Mouse (Mus musculus) forebrain, embryonic 15.5 days (tissue): ENCODE measurements around the gene Rcor1. TPM values are rescaled to one million over a fixed set of nuclear protein-coding genes. Genes with fewer than 3 reads are reported as not detected.

Source experiments
- ATAC-seq: fragments of 200-750 bp; cut with Nextera tagmentation; replicated peaks from 2 replicates; pipeline ENCODE4 v1.8.0; 2017; ENCODE audit warnings: mild to moderate bottlenecking, moderate TSS enrichment, moderate library complexity
- H3K27ac ChIP-seq: fragments of 300-500 bp; sonication (generic); replicated peaks from 2 replicates; pipeline ENCODE4 v1.5.1; 2015; ENCODE audit warnings: mild to moderate bottlenecking, inconsistent platforms
- H3K27me3 ChIP-seq: fragments of 300-500 bp; sonication (generic); 2 replicates; pipeline ENCODE4 v1.6.1; 2015; ENCODE audit warnings: inconsistent platforms
- H3K36me3 ChIP-seq: fragments of 300-500 bp; sonication (generic); 2 replicates; pipeline ENCODE4 v1.6.1; 2015; ENCODE audit warnings: mild to moderate bottlenecking, inconsistent platforms
- H3K4me1 ChIP-seq: fragments of 300-500 bp; sonication (generic); 2 replicates; pipeline ENCODE4 v1.6.1; 2015; ENCODE audit warnings: inconsistent platforms
- H3K4me2 ChIP-seq: fragments of 300-500 bp; sonication (generic); replicated peaks from 2 replicates; pipeline ENCODE4 v1.6.1; 2015; ENCODE audit warnings: mild to moderate bottlenecking, inconsistent platforms
- H3K4me3 ChIP-seq: fragments of 300-500 bp; sonication (generic); 2 replicates; pipeline ENCODE4 v1.5.1; 2015; ENCODE audit warnings: mild to moderate bottlenecking, inconsistent platforms
- H3K9ac ChIP-seq: fragments of 300-500 bp; sonication (generic); replicated peaks from 2 replicates; pipeline ENCODE4 v1.6.1; 2015; ENCODE audit warnings: mild to moderate bottlenecking, inconsistent platforms
- H3K9me3 ChIP-seq: fragments of 300-500 bp; sonication (generic); 2 replicates; pipeline ENCODE4 v1.6.1; 2016; ENCODE audit warnings: inconsistent platforms
- WGBS: fragments of 180-500 bp; shearing (Covaris S2); methylation state at CpG from one replicate; pipeline ENCODE4 v1.1.7; 2015; ENCODE audit warnings: mixed read lengths; 5-methylcytosine and 5-hydroxymethylcytosine counted together
- polyA plus RNA-seq: library from polyadenylated mRNA; unstranded; fragments of >200 nt; fragmentation: Nextera tagmentation; extraction: Ambion mirVana; gene quantifications from 2 replicates; pipeline ENCODE4 v1.2.1, GENCODE M21; 2015

Rcor1 gene
- 8.1 and 8.4 TPM in 2 replicates for polyA plus RNA-seq

DNA sequence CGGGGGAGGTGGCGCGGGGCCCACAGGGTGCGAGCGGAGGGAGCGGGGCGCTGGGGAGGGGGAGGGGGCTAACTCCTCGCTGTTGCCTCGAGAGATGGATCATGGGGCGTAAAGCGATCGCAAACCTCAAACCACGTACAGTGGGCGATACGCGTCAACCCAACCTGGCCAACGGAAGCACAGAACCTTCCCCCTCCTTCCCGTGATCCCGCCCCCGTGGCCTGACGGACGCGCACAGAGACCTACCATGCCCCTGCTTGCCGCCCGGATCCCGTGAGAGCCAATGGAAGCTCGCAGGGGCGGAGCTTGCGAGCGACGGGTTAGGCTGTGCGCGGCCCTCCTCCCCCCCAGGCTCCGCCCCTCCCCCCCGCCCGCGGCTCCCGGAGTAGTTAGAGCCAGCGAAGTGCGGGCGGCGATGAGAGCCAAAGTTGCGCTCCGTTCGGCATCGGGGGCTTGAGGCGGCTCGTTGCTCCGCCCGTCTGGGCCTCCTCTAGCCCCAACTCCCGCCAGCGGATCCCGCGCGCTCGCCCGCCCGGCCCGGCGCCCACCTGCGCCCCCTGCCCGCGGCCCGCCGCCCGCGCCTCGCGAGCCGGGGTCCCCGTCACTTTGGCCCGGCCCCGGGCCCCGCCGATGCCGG, at the start of gene Rcor1:
TSS of gene Rcor1 (plus strand) at position 376 of the 637 bp plus-strand sequence.
- Histone ChIP-seq H3K4me3 (peak within 1 kb of the TSS; percentile 80), H3K4me1 (peaks cover 20% of the 10 kb centered on the region), H3K27me3 (no peaks in the 10 kb centered on the region), H3K9ac (peak within 1 kb of the TSS; percentile 85), H3K9me3 (no peaks in the 10 kb centered on the region), H3K4me2 (peak within 1 kb of the TSS; percentile 83), H3K36me3 (no peaks in the 10 kb centered on the region), H3K27ac (peak within 1 kb of the TSS; percentile 99)
- peak; percentile 98 for ATAC-seq
- WGBS, result under 1% methylated on average over 74 of the region's 76 CpGs

DNA sequence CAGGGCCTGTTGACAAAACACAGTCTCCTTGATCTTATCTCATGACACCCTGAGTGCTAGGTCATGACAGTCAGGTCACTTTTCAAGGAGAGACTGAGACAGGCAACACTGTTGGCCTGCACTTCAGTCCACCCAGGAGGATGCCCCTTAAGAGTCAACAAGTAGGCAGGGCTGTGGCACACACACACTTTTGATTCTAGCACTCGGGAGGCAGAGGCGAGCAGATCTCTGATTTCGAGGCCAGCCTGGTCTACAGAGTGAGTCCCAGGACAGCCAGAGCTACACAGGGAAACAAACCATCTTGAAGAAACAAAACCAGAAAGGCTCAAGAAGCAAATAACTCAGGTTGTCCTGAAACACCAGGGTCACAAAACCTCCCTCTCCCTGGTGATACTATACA, 49.7 kb upstream of the Rcor1 start:
- H3K4me1 ChIP-seq, result peaks cover 13% of the 10 kb centered on the region
- H3K4me2 ChIP-seq, result no peak overlapping the region
- no peaks in the 10 kb centered on the region for H3K9me3 ChIP-seq
- no peaks in the 10 kb centered on the region for H3K27me3 ChIP-seq
- H3K4me3 ChIP-seq, result no peak overlapping the region
- 90% methylated on average over 3 of the region's 3 CpGs for WGBS
- ATAC-seq, result no peak
- H3K36me3 ChIP-seq, result no peaks in the 10 kb centered on the region
- H3K27ac ChIP-seq, result no peak overlapping the region
- H3K9ac ChIP-seq, result no peak overlapping the region

DNA sequence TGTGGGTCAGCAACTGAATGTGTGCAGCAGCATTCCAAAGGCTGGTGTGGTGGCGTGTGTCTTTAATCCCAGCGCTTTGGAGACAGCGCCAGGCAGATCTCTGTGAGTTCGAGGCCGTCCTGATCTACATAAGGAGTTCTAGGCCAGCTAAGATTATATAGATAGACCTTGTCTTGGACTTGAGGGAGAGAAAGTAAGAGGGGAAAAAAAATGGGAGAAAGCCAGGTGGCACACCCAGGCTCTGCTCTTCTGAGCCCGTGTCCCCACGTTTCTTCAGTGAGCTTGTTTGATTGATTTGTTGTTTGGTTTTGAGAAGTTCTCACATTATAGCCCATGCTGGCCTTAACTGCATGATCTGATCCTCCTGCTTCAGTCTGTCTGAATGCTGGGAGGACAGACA, 48.7 kb upstream of the Rcor1 start:
- H3K9ac ChIP-seq, result no peak overlapping the region
- H3K4me3 ChIP-seq, result no peak overlapping the region
- ATAC-seq, result no peak
- H3K9me3 ChIP-seq, result no peaks in the 10 kb centered on the region
- no peaks in the 10 kb centered on the region for H3K27me3 ChIP-seq
- no peaks in the 10 kb centered on the region for H3K36me3 ChIP-seq
- H3K4me2 ChIP-seq, result no peak overlapping the region
- 94% methylated on average over 7 of the region's 7 CpGs for WGBS
- H3K4me1 ChIP-seq, result peaks cover 13% of the 10 kb centered on the region
- H3K27ac ChIP-seq, result no peak overlapping the region

DNA sequence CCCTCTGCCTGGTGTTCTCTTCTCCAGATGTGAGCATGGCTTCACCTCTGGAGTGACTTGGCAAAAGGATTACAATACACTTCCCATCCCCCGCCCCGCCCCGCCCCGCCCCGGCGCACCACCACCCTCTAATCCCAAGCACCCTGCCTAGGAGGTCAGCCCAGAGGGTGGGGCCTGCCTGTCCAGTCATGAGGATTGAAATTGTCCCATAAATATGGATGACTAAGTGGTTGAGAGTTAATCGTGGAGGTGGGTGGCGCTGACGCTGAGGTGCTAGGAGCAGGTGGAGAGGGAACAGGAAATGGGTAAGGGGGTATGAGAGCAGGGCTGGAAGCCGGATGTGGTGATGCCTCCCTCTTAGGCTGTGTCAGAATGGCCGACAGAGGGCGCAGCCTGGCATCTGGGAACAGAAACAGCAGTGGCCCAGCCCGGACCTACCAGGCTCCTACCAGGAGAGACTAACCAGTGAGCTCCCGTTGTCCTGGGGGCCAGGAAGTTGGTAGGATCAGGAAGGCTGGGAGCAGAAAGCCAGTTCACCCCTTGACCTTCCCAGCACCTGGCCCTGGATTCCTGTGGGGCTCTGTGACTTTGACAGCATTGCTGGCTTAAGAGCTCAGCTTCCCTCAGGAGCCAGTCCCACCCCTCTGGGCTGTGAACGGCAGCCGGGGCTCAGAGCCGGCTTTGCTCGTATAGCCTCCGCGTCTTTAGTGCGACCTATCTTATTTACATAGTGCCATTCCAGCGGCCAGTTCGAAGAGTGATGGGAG, 47.6 kb upstream of the Rcor1 start:
- Histone ChIP-seq H3K27me3 (no peaks in the 10 kb centered on the region), H3K4me1 (peaks cover 13% of the 10 kb centered on the region), H3K36me3 (no peaks in the 10 kb centered on the region), H3K27ac (peak overlapping the region; percentile 56; the same call in 1 of the 2 replicates), H3K9ac (peak overlapping the region; percentile 55), H3K4me2 (peak overlapping the region; percentile 64), H3K4me3 (peak overlapping the region; percentile 51), H3K9me3 (no peaks in the 10 kb centered on the region)
- peak; percentile 91 for ATAC-seq
- WGBS, result 2% methylated on average over 23 of the region's 23 CpGs

DNA sequence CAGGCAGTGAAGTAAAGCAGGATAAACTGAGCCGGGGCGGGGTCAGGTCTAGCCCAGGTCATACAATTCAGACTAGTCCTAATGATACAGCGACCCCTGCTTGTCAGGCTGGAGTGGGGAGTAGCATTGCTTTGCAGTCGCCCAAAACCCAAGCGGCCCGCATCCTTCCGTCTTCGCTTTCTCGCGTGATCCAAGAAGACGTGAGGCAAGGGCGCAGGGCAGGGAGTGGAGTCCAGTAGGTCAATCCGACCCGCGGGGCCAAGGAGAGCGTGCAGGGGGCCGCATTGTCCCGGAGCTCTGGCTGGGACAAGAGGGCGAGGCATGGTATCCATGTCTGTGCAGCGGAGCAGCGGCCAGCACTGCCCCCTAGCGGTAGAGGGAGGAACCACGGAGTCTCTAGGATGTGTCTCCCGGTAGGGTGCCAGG, 47.0 kb upstream of the Rcor1 start:
- Histone ChIP-seq H3K4me3 (peak overlapping the region; percentile 51), H3K4me2 (peak overlapping the region; percentile 64), H3K27ac (peak overlapping the region; percentile 56; the same call in 1 of the 2 replicates), H3K4me1 (peaks cover 13% of the 10 kb centered on the region), H3K36me3 (no peaks in the 10 kb centered on the region), H3K9ac (peak overlapping the region; percentile 55), H3K9me3 (no peaks in the 10 kb centered on the region), H3K27me3 (no peaks in the 10 kb centered on the region)
- ATAC-seq, result peak; percentile 88
- 0% methylated on average over 24 of the region's 24 CpGs for WGBS

DNA sequence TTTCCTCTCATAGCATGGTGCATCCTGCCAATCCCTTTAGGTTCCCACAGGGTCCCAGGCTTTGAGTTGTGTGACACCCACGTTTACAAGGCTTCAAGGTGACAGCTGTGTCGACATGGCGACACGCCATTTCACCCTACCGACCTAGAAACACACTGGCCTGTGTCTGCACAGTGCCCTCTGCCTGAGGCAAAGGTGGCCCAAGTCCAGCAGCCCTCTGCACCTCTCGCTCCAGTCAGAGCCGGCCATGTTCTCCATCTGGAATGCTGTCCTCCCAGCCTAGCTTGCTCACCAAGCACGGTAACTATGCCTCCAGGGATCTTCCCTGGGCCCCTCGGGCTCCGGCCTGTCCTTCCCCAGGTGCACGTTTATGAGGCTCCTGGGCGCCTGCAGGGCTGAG, 46.4 kb upstream of the Rcor1 start:
- Histone ChIP-seq H3K27me3 (no peaks in the 10 kb centered on the region), H3K9me3 (no peaks in the 10 kb centered on the region), H3K4me3 (peak overlapping the region; percentile 51; the same call in 1 of the 2 replicates), H3K4me1 (peaks cover 13% of the 10 kb centered on the region), H3K27ac (no peak overlapping the region), H3K9ac (no peak overlapping the region), H3K4me2 (no peak overlapping the region), H3K36me3 (no peaks in the 10 kb centered on the region)
- 83% methylated on average over 12 of the region's 12 CpGs for WGBS
- ATAC-seq, result no peak

DNA sequence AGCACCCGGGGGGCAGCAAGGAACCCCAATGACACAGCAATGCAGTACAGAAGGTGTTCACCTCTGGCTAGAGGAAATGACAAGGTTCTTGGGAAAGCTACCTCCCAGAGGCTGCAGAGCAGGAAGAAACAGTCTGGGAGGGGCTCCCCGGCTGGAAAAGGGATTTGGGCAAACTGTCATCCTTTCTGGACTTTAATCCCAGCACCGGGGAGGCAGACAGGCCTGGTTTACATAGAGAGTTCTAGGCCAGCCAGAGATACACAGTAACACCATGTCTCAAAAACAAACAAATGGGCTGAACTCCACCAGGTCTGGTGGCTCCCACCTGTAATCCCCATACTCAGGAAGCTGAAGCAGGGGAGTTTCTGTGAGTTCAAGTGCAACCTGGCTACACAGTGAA, 45.9 kb upstream of the Rcor1 start:
- Histone ChIP-seq H3K4me3 (no peak overlapping the region), H3K27me3 (no peaks in the 10 kb centered on the region), H3K4me2 (no peak overlapping the region), H3K36me3 (no peaks in the 10 kb centered on the region), H3K27ac (no peak overlapping the region), H3K9ac (no peak overlapping the region), H3K9me3 (no peaks in the 10 kb centered on the region), H3K4me1 (peaks cover 13% of the 10 kb centered on the region)
- WGBS, result 85% methylated on average over 3 of the region's 3 CpGs
- no peak for ATAC-seq

DNA sequence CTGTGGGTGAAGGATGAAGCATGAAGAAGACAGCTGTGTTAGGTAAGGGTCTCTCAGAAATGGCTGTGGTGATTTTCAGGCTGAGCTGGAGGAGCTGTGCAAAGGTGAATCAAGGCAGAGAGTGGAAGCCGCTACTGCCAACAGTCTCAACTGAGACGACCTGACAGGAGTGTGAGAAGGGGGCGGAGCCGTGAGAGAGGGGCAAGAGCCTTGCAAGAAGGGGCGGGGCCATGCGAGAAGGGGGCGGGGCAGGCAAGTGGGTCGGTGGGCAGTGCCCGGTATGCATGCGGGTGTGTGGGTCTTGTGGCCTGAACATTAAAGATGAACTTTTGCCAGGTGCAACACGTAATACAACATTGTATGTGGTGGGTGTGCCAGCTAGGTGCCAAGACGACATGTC, 44.5 kb upstream of the Rcor1 start:
- 37% methylated on average over 12 of the region's 12 CpGs for WGBS
- no peak for ATAC-seq

DNA sequence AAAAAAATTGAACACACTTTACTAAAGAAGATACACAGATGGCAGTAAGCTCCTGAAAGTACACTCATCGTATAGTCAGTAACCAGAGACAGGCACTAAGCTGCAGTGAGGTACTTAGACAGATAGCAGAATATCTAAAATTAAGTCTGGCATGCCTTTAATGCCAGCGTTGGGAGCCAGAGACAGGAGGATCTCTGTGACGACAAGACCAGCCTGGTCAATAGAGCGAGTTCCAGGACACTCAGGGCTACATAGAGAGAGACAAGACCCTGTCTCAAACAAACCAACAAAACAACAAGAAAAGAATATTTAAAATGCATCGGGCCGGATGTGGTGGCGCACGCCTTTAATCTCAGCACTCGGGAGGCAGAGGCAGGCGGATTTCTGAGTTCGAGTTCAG, 41.1 kb upstream of the Rcor1 start:
- H3K9me3 ChIP-seq, result no peaks in the 10 kb centered on the region
- ATAC-seq, result no peak
- no peak overlapping the region for H3K9ac ChIP-seq
- H3K36me3 ChIP-seq, result no peaks in the 10 kb centered on the region
- H3K4me2 ChIP-seq, result no peak overlapping the region
- no peak overlapping the region for H3K27ac ChIP-seq
- no peak overlapping the region for H3K4me3 ChIP-seq
- no peaks in the 10 kb centered on the region for H3K4me1 ChIP-seq
- WGBS, result 96% methylated on average over 11 of the region's 11 CpGs
- no peaks in the 10 kb centered on the region for H3K27me3 ChIP-seq

More for the DNA sequence above, 44.5 kb upstream of the Rcor1 start:
- Histone ChIP-seq H3K27ac (no peak overlapping the region), H3K4me1 (peaks cover 13% of the 10 kb centered on the region), H3K9ac (no peak overlapping the region), H3K27me3 (no peaks in the 10 kb centered on the region), H3K4me2 (no peak overlapping the region), H3K36me3 (no peaks in the 10 kb centered on the region), H3K9me3 (no peaks in the 10 kb centered on the region), H3K4me3 (no peak overlapping the region)

DNA sequence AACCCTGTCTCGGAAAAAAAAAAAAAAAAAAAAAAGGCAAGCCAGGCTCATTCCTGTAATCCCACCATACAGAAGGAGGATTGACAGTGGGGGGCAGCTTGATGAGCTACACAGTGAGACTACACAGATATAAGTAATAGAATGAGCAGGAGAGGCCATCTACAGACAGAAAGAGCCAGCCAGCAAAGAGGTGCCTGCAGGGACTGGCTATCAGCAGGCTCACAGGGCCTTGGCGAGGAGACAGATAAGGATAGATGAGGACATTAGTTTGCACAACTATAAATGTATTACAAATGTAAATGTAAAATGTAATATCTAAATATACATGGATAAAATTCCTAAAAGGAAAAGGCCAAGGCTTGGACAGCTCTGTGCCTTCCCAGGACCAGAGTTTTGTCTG, 39.3 kb upstream of the Rcor1 start:
- 90% methylated on average over 2 of the region's 2 CpGs for WGBS
- Histone ChIP-seq H3K4me2 (no peak overlapping the region), H3K36me3 (no peaks in the 10 kb centered on the region)

DNA sequence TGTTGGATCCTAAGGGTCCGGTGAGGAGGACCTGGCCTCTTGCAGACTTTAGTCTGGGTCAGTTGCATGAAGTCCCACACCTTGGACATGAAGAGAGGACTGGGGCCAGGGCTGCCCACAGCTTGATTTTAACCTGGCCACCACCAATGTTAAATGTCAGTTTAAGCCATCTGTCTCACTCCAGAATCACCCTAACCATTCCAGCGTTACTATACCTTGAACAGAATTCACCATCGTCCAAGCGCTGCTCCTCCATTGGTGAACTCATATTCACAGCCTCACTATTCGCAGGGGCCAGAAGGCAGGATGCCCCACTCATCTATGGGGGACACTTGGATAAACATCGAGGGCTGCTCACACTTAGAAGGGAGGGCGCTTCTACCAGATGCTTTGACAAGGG, 38.2 kb upstream of the Rcor1 start:
- ATAC-seq, result no peak
- Histone ChIP-seq H3K27me3 (no peaks in the 10 kb centered on the region), H3K4me1 (no peaks in the 10 kb centered on the region), H3K4me3 (no peak overlapping the region), H3K27ac (no peak overlapping the region), H3K4me2 (no peak overlapping the region), H3K36me3 (no peaks in the 10 kb centered on the region), H3K9ac (no peak overlapping the region), H3K9me3 (no peaks in the 10 kb centered on the region)
- 95% methylated on average over 7 of the region's 7 CpGs for WGBS

More for the DNA sequence above, 39.3 kb upstream of the Rcor1 start:
- Histone ChIP-seq H3K27ac (no peak overlapping the region), H3K9ac (no peak overlapping the region), H3K27me3 (no peaks in the 10 kb centered on the region), H3K9me3 (no peaks in the 10 kb centered on the region), H3K4me1 (no peaks in the 10 kb centered on the region), H3K4me3 (no peak overlapping the region)
- ATAC-seq, result no peak

DNA sequence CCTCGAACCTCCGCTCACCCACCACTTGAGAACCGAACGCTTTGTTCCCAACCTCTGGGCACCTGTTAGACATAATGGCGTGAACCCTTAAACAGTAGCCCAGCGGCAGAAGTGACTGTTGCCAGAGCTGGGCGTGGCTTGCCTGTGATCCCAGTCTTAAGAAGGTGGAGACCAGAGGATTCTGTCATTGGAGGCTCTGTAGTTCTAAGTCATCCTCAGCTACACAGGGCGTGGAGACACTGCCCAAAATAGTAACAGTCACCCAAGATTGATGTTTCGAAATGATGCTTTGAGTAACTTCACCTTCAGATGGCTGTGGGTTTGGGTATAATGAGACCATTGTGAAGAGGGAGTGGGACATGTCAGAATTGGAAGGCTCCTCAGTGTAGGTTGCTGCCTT, 35.0 kb upstream of the Rcor1 start:
- WGBS, result 84% methylated on average over 9 of the region's 9 CpGs
- H3K4me3 ChIP-seq, result no peak overlapping the region
- H3K9ac ChIP-seq, result no peak overlapping the region

More for the DNA sequence above, 35.0 kb upstream of the Rcor1 start:
- Histone ChIP-seq H3K4me1 (peaks cover 10% of the 10 kb centered on the region), H3K36me3 (no peaks in the 10 kb centered on the region), H3K4me2 (no peak overlapping the region), H3K27me3 (no peaks in the 10 kb centered on the region), H3K27ac (no peak overlapping the region), H3K9me3 (no peaks in the 10 kb centered on the region)
- ATAC-seq, result no peak
